Mouse (Mus musculus) heart, embryonic 11.5 days (tissue): ENCODE results near the gene Tspan14. TPM values are rescaled to one million over a fixed set of nuclear protein-coding genes. Genes with fewer than 3 reads are reported as not detected.

Experiments used
- ATAC-seq: fragments of 200-750 bp; cut with Nextera tagmentation; replicated peaks from 2 replicates; pipeline ENCODE4 v1.8.0; 2017; ENCODE audit warnings: moderate library complexity; ENCODE audit not compliant: insufficient number of reproducible peaks, low FRiP score, low TSS enrichment
- H3K27ac ChIP-seq: fragments of 300-500 bp; sonication (generic); 2 replicates; pipeline ENCODE4 v1.5.1; 2014; ENCODE audit warnings: mild to moderate bottlenecking, low read depth, low read length
- H3K27me3 ChIP-seq: fragments of 300-500 bp; sonication (generic); 2 replicates; pipeline ENCODE4 v1.6.1; 2014; ENCODE audit warnings: mild to moderate bottlenecking, low read length, mixed read lengths; ENCODE audit not compliant: control insufficient read depth, insufficient read depth
- H3K36me3 ChIP-seq: fragments of 300-500 bp; sonication (generic); 2 replicates; pipeline ENCODE4 v1.6.1; 2014; ENCODE audit warnings: mild to moderate bottlenecking, low read length, moderate library complexity, mixed read lengths; ENCODE audit not compliant: control insufficient read depth, insufficient read depth
- H3K4me1 ChIP-seq: fragments of 300-500 bp; sonication (generic); 2 replicates; pipeline ENCODE4 v1.6.1; 2014; ENCODE audit warnings: low read length; ENCODE audit not compliant: control insufficient read depth, insufficient read depth
- H3K4me2 ChIP-seq: fragments of 300-500 bp; sonication (generic); 2 replicates; pipeline ENCODE4 v1.6.1; 2014; ENCODE audit warnings: mild to moderate bottlenecking, moderate library complexity
- H3K4me3 ChIP-seq: fragments of 300-500 bp; sonication (generic); 2 replicates; pipeline ENCODE4 v1.5.1; 2014; ENCODE audit warnings: low read depth, low read length
- H3K9ac ChIP-seq: fragments of 300-500 bp; sonication (generic); 2 replicates; pipeline ENCODE4 v1.6.1; 2014; ENCODE audit warnings: mild to moderate bottlenecking, low read depth, low read length, moderate library complexity
- H3K9me3 ChIP-seq: fragments of 300-500 bp; sonication (generic); replicated peaks from 2 replicates; pipeline ENCODE4 v1.6.1; 2016; ENCODE audit warnings: low read length; ENCODE audit not compliant: control insufficient read depth
- WGBS: fragments of 180-500 bp; shearing (Covaris S2); extraction: QIAGEN DNeasy Blood & Tissue Kit; methylation state at CpG from one replicate; pipeline ENCODE4 v1.1.7; 2014; ENCODE audit not compliant: insufficient replicate concordance; 5-methylcytosine and 5-hydroxymethylcytosine counted together
- polyA plus RNA-seq: library from polyadenylated mRNA; unstranded; fragments of >200 nt; fragmentation: Nextera tagmentation; extraction: Ambion mirVana; gene quantifications from 2 replicates; pipeline ENCODE4 v1.2.1, GENCODE M21; 2014

Tspan14 gene
- polyA plus RNA-seq, 1 experiment from 2014 or later = 43.5 TPM

DNA sequence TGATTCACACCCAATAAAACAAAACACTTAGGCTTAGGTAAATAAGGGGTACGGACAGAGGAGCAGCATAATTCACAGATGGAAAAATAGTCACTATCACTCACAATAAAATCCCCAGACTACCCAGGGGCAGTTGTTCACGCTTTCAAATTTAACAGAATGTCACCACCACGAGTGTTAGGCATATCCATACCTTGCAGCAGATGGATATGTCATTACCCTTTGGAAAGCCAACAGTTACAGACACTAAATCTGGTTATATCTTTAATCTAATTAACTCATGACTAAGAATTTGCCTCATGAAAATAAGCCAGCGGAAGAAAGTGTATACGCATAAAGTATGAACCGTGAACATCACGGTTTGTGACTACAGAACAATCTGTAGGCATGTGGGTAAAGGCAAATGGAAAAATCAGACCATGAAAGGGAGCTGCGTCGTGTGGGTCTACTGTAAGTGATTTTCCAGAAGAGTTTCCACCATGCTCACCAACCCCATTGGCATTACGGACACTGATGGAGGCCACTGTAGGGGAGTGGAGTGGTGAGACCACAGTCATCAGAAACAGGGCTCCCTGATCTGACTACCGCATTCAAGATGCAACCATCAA, 28.1 kb downstream of the Tspan14 start:
- H3K4me1 ChIP-seq = peaks cover 15% of the 10 kb centered on the region
- ATAC-seq = no peak
- no peaks in the 10 kb centered on the region for H3K36me3 ChIP-seq
- 86% methylated on average over 11 of the region's 11 CpGs for WGBS
- H3K9ac ChIP-seq = no peak overlapping the region
- H3K27ac ChIP-seq = no peak overlapping the region
- H3K4me3 ChIP-seq = no peak overlapping the region
- H3K27me3 ChIP-seq = no peaks in the 10 kb centered on the region
- H3K4me2 ChIP-seq = no peak overlapping the region
- H3K9me3 ChIP-seq = no peaks in the 10 kb centered on the region

- WGBS = 70% methylated on average over 4 of the region's 4 CpGs
- no peak for ATAC-seq
Observed at GRCm38 (mm10) chr14:40937052-40937451, 29.6 kb downstream of the Tspan14 start.

GRCm38 (mm10) chr14:40935481-40935880, 31.1 kb downstream of the Tspan14 start:
- Histone ChIP-seq H3K9ac (no peak overlapping the region), H3K27ac (no peak overlapping the region), H3K27me3 (no peaks in the 10 kb centered on the region), H3K9me3 (no peaks in the 10 kb centered on the region), H3K4me2 (no peak overlapping the region), H3K36me3 (no peaks in the 10 kb centered on the region), H3K4me1 (peaks cover 26% of the 10 kb centered on the region), H3K4me3 (no peak overlapping the region)
- no peak for ATAC-seq
- 73% methylated on average over 1 of the region's 1 CpGs for WGBS

More at GRCm38 (mm10) chr14:40937052-40937451, 29.6 kb downstream of the Tspan14 start:
- no peak overlapping the region for H3K4me2 ChIP-seq
- no peak overlapping the region for H3K9ac ChIP-seq
- no peak overlapping the region for H3K27ac ChIP-seq
- no peaks in the 10 kb centered on the region for H3K9me3 ChIP-seq
- no peaks in the 10 kb centered on the region for H3K36me3 ChIP-seq
- no peak overlapping the region for H3K4me3 ChIP-seq
- H3K27me3 ChIP-seq = no peaks in the 10 kb centered on the region
- H3K4me1 ChIP-seq = peaks cover 15% of the 10 kb centered on the region

GRCm38 (mm10) chr14:40935054-40935453, 31.6 kb downstream of the Tspan14 start:
- no peak for ATAC-seq

DNA sequence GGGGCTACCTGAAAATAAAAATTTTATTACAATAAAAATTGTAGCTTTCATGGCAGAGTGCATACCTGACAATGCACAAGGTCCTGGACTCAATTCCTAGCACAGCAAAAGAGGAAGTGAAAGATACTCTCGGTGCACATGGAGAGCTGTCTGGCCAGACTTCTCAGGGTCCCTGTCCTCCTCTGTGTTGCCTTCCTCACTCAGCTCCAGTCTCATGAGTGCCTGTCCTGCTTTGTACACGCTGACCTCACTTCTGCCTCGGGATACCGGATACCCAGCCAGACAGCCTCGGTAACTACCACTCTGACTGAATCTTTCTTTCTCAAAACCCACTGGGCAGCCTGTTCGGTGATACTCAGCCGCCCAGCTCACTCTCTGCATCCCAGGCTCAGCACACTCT, 33.3 kb downstream of the Tspan14 start:
- Histone ChIP-seq H3K4me1 (peaks cover 28% of the 10 kb centered on the region), H3K27me3 (no peaks in the 10 kb centered on the region)

More at GRCm38 (mm10) chr14:40935054-40935453, 31.6 kb downstream of the Tspan14 start:
- WGBS = 62% methylated on average over 2 of the region's 2 CpGs
- H3K9ac ChIP-seq = no peak overlapping the region
- no peak overlapping the region for H3K4me3 ChIP-seq
- H3K36me3 ChIP-seq = no peaks in the 10 kb centered on the region
- no peaks in the 10 kb centered on the region for H3K27me3 ChIP-seq
- no peak overlapping the region for H3K27ac ChIP-seq
- no peak overlapping the region for H3K4me2 ChIP-seq
- H3K9me3 ChIP-seq = no peaks in the 10 kb centered on the region
- H3K4me1 ChIP-seq = peaks cover 26% of the 10 kb centered on the region

DNA sequence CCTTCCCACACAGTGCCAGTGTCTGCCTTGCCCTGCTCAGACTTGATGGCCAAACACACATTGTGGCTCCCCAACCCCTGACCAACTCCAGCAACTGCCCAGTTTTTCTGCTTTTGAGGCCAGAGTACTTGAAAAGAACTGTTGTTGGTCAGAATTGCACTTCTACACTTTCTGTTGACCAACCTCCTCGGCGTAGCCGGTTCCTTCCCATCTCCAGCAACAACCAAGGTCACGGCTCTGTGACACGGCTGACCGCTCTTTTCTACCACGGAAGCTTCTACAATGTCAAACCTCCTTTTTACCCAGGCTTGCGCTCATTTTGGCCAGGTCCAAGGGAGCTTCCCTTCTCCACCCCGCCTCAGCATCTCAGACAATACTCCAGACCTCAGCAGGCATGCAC, 34.4 kb downstream of the Tspan14 start:
- Histone ChIP-seq H3K27ac (no peak overlapping the region), H3K9ac (no peak overlapping the region), H3K36me3 (no peaks in the 10 kb centered on the region), H3K4me2 (no peak overlapping the region), H3K4me3 (no peak overlapping the region), H3K27me3 (no peaks in the 10 kb centered on the region), H3K4me1 (peaks cover 35% of the 10 kb centered on the region), H3K9me3 (no peaks in the 10 kb centered on the region)
- 92% methylated on average over 9 of the region's 9 CpGs for WGBS
- no peak for ATAC-seq

More for the DNA sequence above, 33.3 kb downstream of the Tspan14 start:
- H3K36me3 ChIP-seq = no peaks in the 10 kb centered on the region
- no peak for ATAC-seq
- no peak overlapping the region for H3K9ac ChIP-seq
- H3K27ac ChIP-seq = no peak overlapping the region
- 83% methylated on average over 7 of the region's 7 CpGs for WGBS
- no peak overlapping the region for H3K4me2 ChIP-seq
- H3K9me3 ChIP-seq = no peaks in the 10 kb centered on the region
- H3K4me3 ChIP-seq = no peak overlapping the region

DNA sequence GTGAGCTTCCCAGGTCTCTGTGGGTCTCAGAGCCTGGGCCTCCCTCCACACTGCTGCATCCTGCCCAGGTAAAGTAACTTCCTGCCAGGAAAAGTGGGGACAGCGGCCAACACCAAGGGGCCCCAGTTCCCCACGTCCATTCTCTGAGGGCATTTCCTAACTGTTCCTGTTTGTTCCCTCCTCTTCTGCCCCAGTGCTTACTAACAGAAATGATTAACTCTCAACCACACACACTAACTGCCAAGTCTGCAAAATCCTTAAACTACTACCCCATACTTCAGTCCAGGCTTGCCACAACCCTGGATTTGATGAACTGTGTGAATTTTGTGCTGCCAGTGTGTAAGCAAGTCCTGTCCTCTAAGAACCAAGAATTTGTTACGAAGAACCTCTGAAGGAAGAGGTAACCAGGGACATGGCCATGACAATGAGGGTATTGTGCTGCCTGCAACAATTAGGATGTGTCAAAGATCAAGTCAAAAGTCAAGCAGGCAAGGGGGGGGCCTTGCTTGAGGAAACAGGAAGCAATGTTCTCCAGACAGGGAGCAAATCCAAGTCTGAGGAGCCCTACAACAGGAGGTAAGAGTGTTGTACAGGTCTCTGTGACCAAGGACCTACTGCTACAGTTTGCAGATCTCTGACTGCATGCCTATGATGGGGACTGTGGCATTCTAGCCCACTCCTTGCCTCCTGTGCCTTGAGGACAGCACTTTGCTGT, 35.3 kb downstream of the Tspan14 start:
- Histone ChIP-seq H3K27me3 (no peaks in the 10 kb centered on the region), H3K4me1 (peaks cover 38% of the 10 kb centered on the region), H3K4me3 (no peak overlapping the region), H3K27ac (no peak overlapping the region), H3K36me3 (no peaks in the 10 kb centered on the region), H3K9me3 (no peaks in the 10 kb centered on the region), H3K4me2 (no peak overlapping the region; the same call in 1 of the 2 replicates), H3K9ac (no peak overlapping the region)
- 56% methylated on average over 3 of the region's 3 CpGs for WGBS
- ATAC-seq = no peak

- H3K4me2 ChIP-seq = no peak overlapping the region
- no peaks in the 10 kb centered on the region for H3K36me3 ChIP-seq
- H3K9me3 ChIP-seq = no peaks in the 10 kb centered on the region
- no peak overlapping the region for H3K4me3 ChIP-seq
- ATAC-seq = no peak
- no peak overlapping the region for H3K9ac ChIP-seq
- WGBS = 68% methylated on average over 2 of the region's 2 CpGs
- no peak overlapping the region for H3K27ac ChIP-seq
- H3K4me1 ChIP-seq = peaks cover 28% of the 10 kb centered on the region
- H3K27me3 ChIP-seq = no peaks in the 10 kb centered on the region
Observed at GRCm38 (mm10) chr14:40929943-40930342, 36.7 kb downstream of the Tspan14 start.
